Mouse (Mus musculus) limb, embryonic 11.5 days (tissue): ENCODE data around the gene Galm. TPM values are rescaled to one million over a fixed set of nuclear protein-coding genes. Genes with fewer than 3 reads are reported as not detected.

Source experiments
- ATAC-seq: fragments of 200-750 bp; cut with Nextera tagmentation; 2 replicates; pipeline ENCODE4 v1.8.0; 2017; ENCODE audit warnings: low read depth; ENCODE audit not compliant: insufficient number of reproducible peaks, low FRiP score, low TSS enrichment
- DNase-seq: peaks from one replicate; pipeline ENCODE4 v3.0.0-alpha.2; 2015; ENCODE audit warnings: low spot score
- H3K27ac ChIP-seq: fragments of 300-500 bp; sonication (generic); replicated peaks from 2 replicates; pipeline ENCODE4 v1.5.1; 2014; ENCODE audit warnings: low read depth, mild to moderate bottlenecking, low read length
- H3K27me3 ChIP-seq: fragments of 300-500 bp; sonication (generic); 2 replicates; pipeline ENCODE4 v1.6.1; 2014; ENCODE audit warnings: mild to moderate bottlenecking, low read length, mixed read lengths; ENCODE audit not compliant: control insufficient read depth, insufficient read depth
- H3K36me3 ChIP-seq: fragments of 300-500 bp; sonication (generic); 2 replicates; pipeline ENCODE4 v1.6.1; 2014; ENCODE audit warnings: mild to moderate bottlenecking, low read length, moderate library complexity, mixed read lengths; ENCODE audit not compliant: control insufficient read depth, insufficient read depth
- H3K4me1 ChIP-seq: fragments of 300-500 bp; sonication (generic); 2 replicates; pipeline ENCODE4 v1.6.1; 2014; ENCODE audit warnings: low read length, mixed read lengths; ENCODE audit not compliant: control insufficient read depth, insufficient read depth
- H3K4me2 ChIP-seq: fragments of 300-500 bp; sonication (generic); 2 replicates; pipeline ENCODE4 v1.6.1; 2014; ENCODE audit warnings: low read depth, mild to moderate bottlenecking, moderate library complexity; ENCODE audit not compliant: severe bottlenecking
- H3K4me3 ChIP-seq: fragments of 300-500 bp; sonication (generic); 2 replicates; pipeline ENCODE4 v1.5.1; 2014; ENCODE audit warnings: low read depth, low read length
- H3K9ac ChIP-seq: fragments of 300-500 bp; sonication (generic); 2 replicates; pipeline ENCODE4 v1.6.1; 2014; ENCODE audit warnings: mild to moderate bottlenecking, low read length
- H3K9me3 ChIP-seq: fragments of 300-500 bp; sonication (generic); 2 replicates; pipeline ENCODE4 v1.6.1; 2016; ENCODE audit warnings: low read length; ENCODE audit not compliant: control insufficient read depth
- WGBS: fragments of 180-500 bp; shearing (Covaris S2); extraction: QIAGEN DNeasy Blood & Tissue Kit; methylation state at CpG from one replicate; pipeline ENCODE4 v1.1.7; 2014; 5-methylcytosine and 5-hydroxymethylcytosine counted together
- polyA plus RNA-seq: library from polyadenylated mRNA; unstranded; fragments of >200 nt; fragmentation: Nextera tagmentation; extraction: Ambion mirVana; gene quantifications from 2 replicates; pipeline ENCODE4 v1.2.1, GENCODE M21; 2014

The Galm gene
- polyA plus RNA-seq = 13.9 and 14.7 TPM in 2 replicates

- ATAC-seq = peak; percentile 84; the same call in 1 of the 2 replicates
- 8% methylated on average over 30 of the region's 30 CpGs for WGBS
- Histone ChIP-seq H3K4me3 (peak within 1 kb of the TSS; percentile 51), H3K4me1 (no peaks in the 10 kb centered on the region), H3K36me3 (no peaks in the 10 kb centered on the region), H3K9me3 (no peaks in the 10 kb centered on the region), H3K27me3 (no peaks in the 10 kb centered on the region), H3K9ac (peak within 1 kb of the TSS; percentile 59), H3K4me2 (peak within 1 kb of the TSS; percentile 51), H3K27ac (no peak within 1 kb of the TSS)
- DNase-seq = peak; percentile 63
Observed at GRCm38 (mm10) chr17:80127331-80128251, at the start of gene Galm. Gene Galm (plus strand): TSS chr17:80127471.

DNA sequence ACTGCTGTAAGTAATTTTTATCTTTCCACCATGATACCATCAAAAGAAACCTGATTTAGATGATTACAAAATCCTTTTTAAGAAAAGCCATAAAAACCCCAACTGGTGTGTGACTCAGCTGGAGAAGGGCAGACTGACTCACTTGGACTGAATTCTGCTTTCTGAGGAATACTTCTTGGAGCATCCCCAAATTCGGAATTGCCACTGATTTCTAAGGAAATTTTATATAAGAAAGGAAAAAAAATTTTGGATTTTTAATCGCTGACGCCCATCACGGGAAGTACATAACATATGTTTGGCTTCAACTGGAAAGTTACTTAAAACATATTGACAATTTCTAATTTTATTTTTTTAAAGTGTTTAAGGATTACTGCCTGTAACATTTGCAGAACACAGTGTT is 48.5 kb upstream of the Galm start:
- Histone ChIP-seq H3K9me3 (no peaks in the 10 kb centered on the region), H3K4me2 (no peak overlapping the region), H3K27me3 (no peaks in the 10 kb centered on the region), H3K27ac (no peak overlapping the region), H3K9ac (no peak overlapping the region), H3K36me3 (no peaks in the 10 kb centered on the region), H3K4me3 (no peak overlapping the region), H3K4me1 (no peaks in the 10 kb centered on the region)
- no peak for ATAC-seq
- 89% methylated on average over 4 of the region's 4 CpGs for WGBS
- DNase-seq = no peak

DNA sequence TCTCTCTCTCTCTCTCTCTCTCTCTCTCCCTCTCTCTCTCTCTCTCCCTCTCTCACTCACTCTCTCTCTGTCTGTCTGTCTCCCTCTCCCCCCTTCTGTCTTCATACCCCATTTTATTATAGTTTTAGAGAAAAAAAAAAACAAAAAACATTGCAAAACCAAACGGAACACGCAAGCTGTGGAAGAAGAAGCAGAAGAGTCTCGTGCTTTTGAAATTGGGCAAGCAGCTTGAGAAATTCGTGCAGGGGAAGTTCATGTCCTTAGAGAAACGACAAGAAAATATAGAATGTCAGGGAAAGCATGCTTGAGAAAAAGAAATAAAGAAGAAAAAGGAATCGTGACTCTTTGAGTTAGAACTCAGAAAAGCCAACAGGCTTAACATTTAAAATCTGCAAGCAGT is 44.0 kb upstream of the Galm start:
- Histone ChIP-seq H3K4me2 (no peak overlapping the region), H3K27ac (no peak overlapping the region), H3K9me3 (no peaks in the 10 kb centered on the region; the same call in 1 of the 2 replicates), H3K9ac (no peak overlapping the region), H3K36me3 (no peaks in the 10 kb centered on the region), H3K27me3 (no peaks in the 10 kb centered on the region), H3K4me1 (no peaks in the 10 kb centered on the region), H3K4me3 (no peak overlapping the region)
- WGBS = 85% methylated on average over 6 of the region's 6 CpGs
- DNase-seq (no peak), ATAC-seq (no peak)

DNA sequence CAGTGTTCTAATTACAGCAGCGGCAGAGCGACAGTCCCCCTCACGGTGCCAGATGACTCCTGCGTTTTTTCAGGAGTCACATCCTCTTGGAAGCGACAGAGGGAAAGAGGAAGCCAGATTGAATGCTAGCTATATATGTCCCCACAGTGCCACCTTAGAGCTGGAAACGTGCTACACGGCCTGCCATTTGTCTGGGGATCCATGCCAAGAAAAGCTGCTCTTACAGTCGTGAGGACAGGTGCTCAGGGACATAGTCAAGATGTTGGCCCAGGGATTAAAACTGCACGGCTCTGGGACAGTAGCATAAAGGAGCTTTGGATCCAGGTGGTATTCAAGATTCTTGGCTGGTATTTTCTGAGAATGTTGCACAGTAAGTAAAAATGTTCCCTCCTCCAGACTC is 42.8 kb upstream of the Galm start:
- WGBS = 75% methylated on average over 9 of the region's 9 CpGs
- H3K4me1 ChIP-seq = no peaks in the 10 kb centered on the region
- no peak overlapping the region for H3K27ac ChIP-seq
- no peaks in the 10 kb centered on the region; the same call in 1 of the 2 replicates for H3K9me3 ChIP-seq
- H3K4me2 ChIP-seq = no peak overlapping the region
- no peak overlapping the region for H3K4me3 ChIP-seq
- no peak overlapping the region for H3K9ac ChIP-seq
- no peaks in the 10 kb centered on the region for H3K36me3 ChIP-seq
- DNase-seq (no peak), ATAC-seq (no peak)
- H3K27me3 ChIP-seq = no peaks in the 10 kb centered on the region

DNA sequence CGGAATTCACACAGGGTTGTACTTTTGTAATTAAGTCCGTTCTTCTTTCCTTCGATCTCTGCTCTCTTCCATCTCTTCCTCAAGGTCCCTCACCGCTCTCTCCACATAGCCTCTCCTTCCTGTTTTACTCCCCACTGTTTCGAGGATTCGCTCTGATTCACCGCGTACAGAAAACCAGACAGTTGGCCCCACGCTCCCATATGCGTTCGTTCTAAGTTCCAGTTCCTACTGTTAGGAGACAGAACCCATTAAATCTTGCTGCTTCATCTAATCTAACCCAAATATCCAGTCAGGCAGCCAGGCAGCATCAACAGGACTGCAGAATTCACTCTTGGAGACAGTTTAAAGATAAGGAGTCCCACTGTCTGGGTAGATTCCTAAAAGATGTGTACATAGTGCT is 40.7 kb upstream of the Galm start:
- Histone ChIP-seq H3K4me2 (no peak overlapping the region), H3K27me3 (no peaks in the 10 kb centered on the region), H3K27ac (no peak overlapping the region), H3K36me3 (no peaks in the 10 kb centered on the region), H3K9me3 (no peaks in the 10 kb centered on the region; the same call in 1 of the 2 replicates), H3K9ac (no peak overlapping the region), H3K4me3 (no peak overlapping the region), H3K4me1 (no peaks in the 10 kb centered on the region)
- DNase-seq = no peak
- no peak for ATAC-seq
- WGBS = 94% methylated on average over 11 of the region's 11 CpGs

DNA sequence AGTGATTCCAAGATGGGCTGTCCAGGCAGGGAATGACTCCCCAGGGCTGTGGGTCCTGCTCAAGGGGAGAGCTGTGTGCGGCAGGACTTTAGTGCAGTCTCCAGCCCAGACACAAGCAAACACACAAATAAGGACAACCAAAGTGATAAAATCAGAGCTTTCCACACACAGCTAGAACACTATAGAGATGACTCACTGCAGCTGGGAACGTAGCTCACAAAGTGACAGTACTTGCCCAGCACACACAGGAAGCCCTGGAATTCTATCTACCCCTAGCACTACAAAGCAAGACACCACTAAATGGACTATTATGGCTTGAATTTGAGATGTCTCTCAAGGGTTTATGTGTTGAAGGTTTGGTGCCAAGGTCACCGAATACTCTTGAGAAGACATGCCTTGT is 39.1 kb upstream of the Galm start:
- H3K4me2 ChIP-seq = no peak overlapping the region
- no peaks in the 10 kb centered on the region for H3K27me3 ChIP-seq
- no peak overlapping the region for H3K27ac ChIP-seq
- DNase-seq (no peak), ATAC-seq (no peak)
- no peaks in the 10 kb centered on the region; the same call in 1 of the 2 replicates for H3K9me3 ChIP-seq
- no peak overlapping the region for H3K9ac ChIP-seq
- 90% methylated on average over 3 of the region's 3 CpGs for WGBS
- no peaks in the 10 kb centered on the region for H3K36me3 ChIP-seq
- no peaks in the 10 kb centered on the region for H3K4me1 ChIP-seq
- H3K4me3 ChIP-seq = no peak overlapping the region

GRCm38 (mm10) chr17:80090551-80090950 is 36.7 kb upstream of the Galm start:
- H3K27ac ChIP-seq = no peak overlapping the region
- H3K9me3 ChIP-seq = no peaks in the 10 kb centered on the region; the same call in 1 of the 2 replicates
- 86% methylated on average over 4 of the region's 4 CpGs for WGBS
- no peaks in the 10 kb centered on the region for H3K4me1 ChIP-seq
- no peak overlapping the region for H3K9ac ChIP-seq
- H3K4me2 ChIP-seq = no peak overlapping the region
- H3K4me3 ChIP-seq = no peak overlapping the region
- H3K36me3 ChIP-seq = no peaks in the 10 kb centered on the region
- H3K27me3 ChIP-seq = no peaks in the 10 kb centered on the region
- ATAC-seq (no peak), DNase-seq (no peak)

DNA sequence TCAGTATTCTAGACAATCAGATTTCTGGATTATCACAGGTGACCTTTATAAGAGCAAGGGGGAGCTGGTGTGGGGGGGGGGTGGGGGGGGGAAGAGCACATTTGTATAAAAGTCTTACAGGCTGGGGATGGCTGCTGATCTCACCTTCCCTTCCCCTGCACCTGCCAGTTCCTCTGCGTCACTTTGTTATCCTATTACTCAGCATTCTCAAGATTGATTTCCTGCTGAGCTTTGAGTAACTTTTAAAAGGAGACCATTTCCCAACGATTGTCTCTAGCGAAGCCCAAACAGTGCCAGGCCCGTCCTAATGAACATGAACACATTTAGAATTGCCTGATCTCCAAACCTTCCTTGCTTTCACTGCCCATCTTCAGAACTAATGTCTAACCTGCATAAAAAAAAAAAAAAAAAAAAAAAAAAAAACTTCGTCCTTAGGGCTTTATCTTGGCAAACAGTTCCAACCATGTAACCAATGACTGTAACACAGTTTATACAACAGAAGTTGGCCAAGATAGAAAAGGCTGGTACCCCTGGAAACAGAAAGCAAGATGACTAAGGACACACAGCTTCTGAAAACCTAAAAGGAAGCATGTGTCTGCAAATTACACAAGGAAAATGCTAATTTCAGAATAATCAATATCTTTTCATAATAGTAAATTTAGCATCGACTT is 35.3 kb upstream of the Galm start:
- Histone ChIP-seq H3K4me2 (no peak overlapping the region), H3K27me3 (no peaks in the 10 kb centered on the region), H3K4me1 (peaks cover 5% of the 10 kb centered on the region), H3K4me3 (no peak overlapping the region), H3K9ac (no peak overlapping the region), H3K27ac (no peak overlapping the region), H3K36me3 (no peaks in the 10 kb centered on the region), H3K9me3 (no peaks in the 10 kb centered on the region)
- 66% methylated on average over 6 of the region's 6 CpGs for WGBS
- ATAC-seq = no peak
- no peak for DNase-seq
